ENCODE assay signal across 24 mouse cellular contexts in the genomic region with DNA sequence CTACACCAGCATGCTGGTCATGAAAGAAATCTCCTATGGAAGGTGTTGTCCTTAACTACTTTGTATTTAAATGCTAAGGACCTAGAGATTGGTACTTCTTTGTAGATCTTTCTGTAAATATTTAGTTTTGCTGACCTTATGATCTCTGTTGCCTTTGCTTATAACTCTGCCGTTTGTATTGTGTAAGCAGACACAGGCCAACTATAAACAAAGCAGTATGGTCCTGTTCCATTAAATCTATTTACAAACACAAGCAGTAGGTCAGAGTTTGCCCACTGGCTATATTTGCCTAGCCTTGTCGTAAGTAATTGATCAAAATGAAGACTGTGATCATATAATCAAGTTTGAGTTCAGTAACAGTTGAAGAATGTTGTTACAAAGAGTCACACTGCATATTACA. TPM values are rescaled to one million over a fixed set of nuclear protein-coding genes. Genes with fewer than 3 reads are reported as not detected.
DNase-seq lines count a peak whose midpoint lies in the region; ATAC-seq and TF ChIP-seq lines count a peak whose summit lies in the region.
"Had no signal": no experiment of that assay in that cellular context is flagged by ENCODE, and none has a peak within 500 bp of the region (broad histone marks: within the 10 kb centered on the region; RNA-seq: fewer than 3 reads in every experiment).

No protein-coding gene starts in this region.

- H3K79me2 ChIP-seq in liver, adult 2 months (ENCODE audit: control insufficient read depth, insufficient read depth, low read length): no peaks in the 10 kb centered on the region

- H3K4me3 ChIP-seq in liver, adult 2 months (ENCODE audit: insufficient read depth, low read depth, low read length): no peak overlapping the region
- no peak overlapping the region for H3K4me3 ChIP-seq in liver, embryonic 15.5 days (replicated peaks)
- no peak overlapping the region for H3K4me3 ChIP-seq in liver, embryonic 11.5 days (ENCODE audit: low read depth, low read length)
- H3K4me3 ChIP-seq: embryonic facial prominence, embryonic 10.5 days; embryonic facial prominence, embryonic 12.5 days; forebrain, embryonic 13.5 days had no signal

- H3K9me3 ChIP-seq in liver, embryonic 15.5 days (replicated peaks): no peaks in the 10 kb centered on the region
- H3K9me3 ChIP-seq in liver, embryonic 11.5 days (ENCODE audit: control insufficient read depth, low read length): no peaks in the 10 kb centered on the region
- H3K9me3 ChIP-seq: embryonic facial prominence, embryonic 10.5 days; embryonic facial prominence, embryonic 12.5 days; forebrain, embryonic 13.5 days; G1E had no signal

- peaks cover 8% of the 10 kb centered on the region for H3K36me3 ChIP-seq in liver, adult 2 months (ENCODE audit: control insufficient read depth, insufficient read depth, low read length)
- H3K36me3 ChIP-seq in liver, embryonic 15.5 days (replicated peaks): peaks cover 9% of the 10 kb centered on the region
- H3K36me3 ChIP-seq in liver, embryonic 11.5 days (ENCODE audit: control insufficient read depth, insufficient read depth, low read length): no peaks in the 10 kb centered on the region; the same call in 1 of the 2 replicates

- H3K27ac ChIP-seq in liver, adult 2 months (replicated peaks; ENCODE audit: insufficient read depth, low read depth, low read length): no peak overlapping the region
- no peak overlapping the region for H3K27ac ChIP-seq in liver, embryonic 15.5 days (replicated peaks)
- H3K27ac ChIP-seq in liver, embryonic 11.5 days (ENCODE audit: low read depth, low read length): no peak overlapping the region
- H3K27ac ChIP-seq: embryonic facial prominence, embryonic 10.5 days; embryonic facial prominence, embryonic 12.5 days; forebrain, embryonic 13.5 days had no signal

- TF ChIP-seq POLR2A in liver, adult 2 months (IDR thresholded peaks at IDR 0.05; ENCODE audit: extremely low read depth, insufficient read depth, low read length): no peak

- no peaks in the 10 kb centered on the region for H3K27me3 ChIP-seq in liver, adult 2 months (ENCODE audit: control insufficient read depth, insufficient read depth, low read length)
- H3K27me3 ChIP-seq in liver, embryonic 15.5 days: no peaks in the 10 kb centered on the region
- H3K27me3 ChIP-seq in liver, embryonic 11.5 days (replicated peaks; ENCODE audit: control insufficient read depth, insufficient read depth, low read length): no peaks in the 10 kb centered on the region
- H3K27me3 ChIP-seq: CH12.LX; embryonic facial prominence, embryonic 12.5 days; forebrain, embryonic 13.5 days; Patski had no signal

- peak; percentile 88 for DNase-seq in liver, adult 2 months (ENCODE audit: extremely low read depth, low read depth, low spot score)
- no peak for DNase-seq in liver
- DNase-seq in liver, embryonic 11.5 days (ENCODE audit: low spot score): no peak
- DNase-seq in retina, postnatal 1 day: peak; percentile 3
- DNase-seq in retina, embryonic 14.5 days (ENCODE audit: low spot score): no peak
- DNase-seq in layer of hippocampus, adult 9-11 months: no peak
- DNase-seq: adrenal gland, adult 8-10 months; adrenal gland, postnatal 14 days; adrenal gland, postnatal 36 days; B cell, adult 2 months; cerebellum, adult 11-12 months; cerebellum, adult 2 months; cerebellum, adult 9-10 months; cerebellum, postnatal 10 days; cerebellum, postnatal 25 days had no signal

- peaks cover 15% of the 10 kb centered on the region; the same call in 1 of the 2 replicates for H3K4me1 ChIP-seq in liver, adult 2 months (ENCODE audit: control insufficient read depth, insufficient read depth, low read length)
- H3K4me1 ChIP-seq in liver, embryonic 15.5 days (replicated peaks): no peaks in the 10 kb centered on the region
- no peaks in the 10 kb centered on the region for H3K4me1 ChIP-seq in liver, embryonic 11.5 days (replicated peaks; ENCODE audit: control insufficient read depth, insufficient read depth, low read length)
- H3K4me1 ChIP-seq: embryonic facial prominence, embryonic 10.5 days; embryonic facial prominence, embryonic 12.5 days; forebrain, embryonic 13.5 days had no signal

- no peak overlapping the region for H3K4me2 ChIP-seq in liver, embryonic 15.5 days
- H3K4me2 ChIP-seq in liver, embryonic 11.5 days: no peak overlapping the region
- H3K4me2 ChIP-seq: embryonic facial prominence, embryonic 12.5 days; forebrain, embryonic 13.5 days had no signal

- no peak for TF ChIP-seq CTCF in liver, adult 2 months (IDR thresholded peaks at IDR 0.05; ENCODE audit: low read depth, low read length)

- WGBS in liver, adult 2 months: 15% methylated on average over 2 of the region's 2 CpGs
- 50% methylated on average over 2 of the region's 2 CpGs for WGBS in liver, embryonic 15.5 days (ENCODE audit: insufficient replicate concordance)
- WGBS in liver, embryonic 11.5 days: 59% methylated on average over 2 of the region's 2 CpGs

- 0 out of 2 replicates have a peak, but pooled peaks have one; percentile 46 for ATAC-seq in liver, embryonic 15.5 days (ENCODE audit: insufficient read depth)
- no peak for ATAC-seq in liver, embryonic 11.5 days (replicated peaks; ENCODE audit: low FRiP score)
- ATAC-seq: activated CD4-positive, CD25-positive, alpha-beta regulatory T cell, adult 4 months; CD4-positive, CD25-positive, alpha-beta regulatory T cell, adult 4 months; forebrain, embryonic 13.5 days; Patski had no signal

- H3K9ac ChIP-seq in liver, adult 2 months (ENCODE audit: low read depth, low read length): no peak overlapping the region
- H3K9ac ChIP-seq in liver, embryonic 15.5 days: no peak overlapping the region
- H3K9ac ChIP-seq in liver, embryonic 11.5 days (ENCODE audit: low read depth, low read length): no peak overlapping the region
- H3K9ac ChIP-seq: embryonic facial prominence, embryonic 12.5 days; forebrain, embryonic 13.5 days had no signal

RNA-seq across cellular contexts. Expression of gene Fbxo8, which starts 38.1 kb away (rescaled TPM):
- total RNA-seq in liver, adult 2 months (2014; rRNA removed): 45.4 and 55.1 TPM in 2 replicates
- polyA plus RNA-seq in liver, adult 2 months (2012; rRNA removed): 42.4 and 50.3 TPM in 2 replicates
- 35.7 and 38.7 TPM in 2 replicates for polyA plus RNA-seq in liver, embryonic 15.5 days (2015; fragmentation: Nextera tagmentation; extraction: Ambion mirVana)
- 55.4 and 57.2 TPM in 2 replicates for polyA plus RNA-seq in liver, embryonic 11.5 days (2014; fragmentation: Nextera tagmentation; extraction: Ambion mirVana)

RNA-seq across cellular contexts. Expression of gene Cep44, which starts 38.2 kb away (rescaled TPM):
- total RNA-seq in liver, adult 2 months (2014; rRNA removed): 24.0 and 27.1 TPM in 2 replicates
- polyA plus RNA-seq in liver, adult 2 months (2012; rRNA removed): 7.5 and 9.1 TPM in 2 replicates
- 16.4 and 17.3 TPM in 2 replicates for polyA plus RNA-seq in liver, embryonic 15.5 days (2015; fragmentation: Nextera tagmentation; extraction: Ambion mirVana)
- 40.9 and 41.2 TPM in 2 replicates for polyA plus RNA-seq in liver, embryonic 11.5 days (2014; fragmentation: Nextera tagmentation; extraction: Ambion mirVana)

Comparison
In these comparisons a context has a peak if more than half of its experiments do, and no peak if none do; other contexts are left out.
1. DNase-seq: peak in liver, adult 2 months (single experiment) and retina, postnatal 1 day (single experiment); none in liver (single experiment), liver, embryonic 11.5 days (single experiment), retina, embryonic 14.5 days (single experiment) and layer of hippocampus, adult 9-11 months (single experiment).